Mouse (Mus musculus) CD8-positive naive resting alpha-beta T cell, adult 2 months (primary cell): Measurements from ENCODE around the gene Ciita.

Experiments used
- DNase-seq, 2 experiments: peaks; one replicate each; pipeline ENCODE4 v3.0.0; 2022; ENCODE audit warnings: low read depth in 2 of 2, low spot score in 2 of 2

Gene Ciita

DNA sequence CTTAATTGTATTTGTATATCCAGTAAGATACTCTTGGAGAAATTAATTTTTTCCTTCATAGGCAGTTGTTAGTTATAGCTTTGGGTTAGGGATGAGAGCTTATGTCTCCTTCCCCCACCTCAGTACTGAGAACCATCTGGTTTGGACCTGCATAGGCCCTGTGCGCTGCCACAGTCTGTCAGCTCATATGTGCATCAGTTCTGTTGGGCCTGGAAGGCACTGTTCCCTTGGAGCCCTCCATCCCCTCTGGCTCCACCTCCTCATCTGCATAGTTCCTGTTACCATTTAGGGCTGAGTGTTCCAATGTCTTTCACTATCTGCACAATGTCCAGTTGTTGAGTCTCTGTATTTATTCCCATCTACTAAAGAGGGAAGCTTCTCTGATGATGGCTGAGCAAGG lies 11.7 kb upstream of the Ciita start:
- no peak for DNase-seq

DNA sequence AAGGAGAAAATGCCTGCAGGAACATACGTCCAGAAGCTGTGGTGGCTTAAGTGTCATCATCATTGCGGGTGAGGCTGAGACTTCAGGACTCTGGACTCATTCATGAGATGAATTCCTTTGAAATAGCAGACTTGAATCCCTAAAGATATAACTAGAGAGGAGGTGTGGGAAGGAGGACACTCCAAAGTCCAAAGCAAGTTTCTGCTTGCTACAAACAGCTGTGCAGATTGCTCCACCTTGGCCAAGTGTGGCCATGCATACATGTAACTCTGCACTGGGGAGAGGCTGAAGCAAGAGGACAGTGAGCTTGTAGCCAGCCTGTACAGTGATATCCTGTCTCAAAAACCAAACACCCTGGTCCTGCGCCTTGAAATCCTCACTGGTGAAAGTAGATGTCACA lies 7.9 kb upstream of the Ciita start:
- no peak for DNase-seq

DNA sequence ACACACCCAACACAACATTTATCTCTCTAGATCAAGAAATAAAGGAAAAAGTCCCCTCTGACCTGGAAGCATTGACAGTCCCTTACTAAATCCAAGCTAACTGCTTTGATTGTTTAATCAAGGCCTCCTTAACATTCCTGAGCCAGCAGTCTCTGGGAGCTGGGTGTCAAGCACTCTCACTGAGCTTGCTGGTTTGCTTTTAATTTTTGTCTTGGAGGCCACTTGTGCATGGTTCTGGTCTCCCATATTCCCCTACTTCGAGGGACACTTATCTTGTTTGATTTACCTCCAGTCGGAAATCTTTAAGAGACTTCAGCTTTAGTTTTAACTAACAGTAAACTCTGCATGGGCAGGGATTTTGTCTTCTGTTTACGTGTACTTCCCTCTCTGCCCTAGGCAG lies 4.9 kb upstream of the Ciita start:
- DNase-seq, result no peak

DNA sequence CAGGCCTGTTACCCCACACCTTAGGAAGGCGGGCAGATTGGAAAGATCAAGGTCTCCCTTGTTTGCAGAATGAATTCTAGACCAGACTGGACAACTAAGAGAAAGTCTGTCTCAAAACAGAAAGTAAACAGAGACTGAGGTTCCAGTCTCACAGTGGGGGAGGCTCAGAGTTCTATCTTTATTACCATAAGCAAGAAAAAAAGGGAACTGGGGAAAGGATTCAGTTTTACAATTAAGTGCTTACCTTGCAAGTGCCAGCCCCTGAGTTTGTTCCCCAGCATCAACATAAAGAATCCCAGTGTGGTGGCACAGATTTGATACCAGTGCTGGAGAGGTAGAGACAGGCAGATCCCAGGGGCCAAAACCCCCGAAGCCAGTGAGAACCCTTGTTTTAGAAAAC lies 3.9 kb upstream of the Ciita start:
- no peak for DNase-seq

DNA sequence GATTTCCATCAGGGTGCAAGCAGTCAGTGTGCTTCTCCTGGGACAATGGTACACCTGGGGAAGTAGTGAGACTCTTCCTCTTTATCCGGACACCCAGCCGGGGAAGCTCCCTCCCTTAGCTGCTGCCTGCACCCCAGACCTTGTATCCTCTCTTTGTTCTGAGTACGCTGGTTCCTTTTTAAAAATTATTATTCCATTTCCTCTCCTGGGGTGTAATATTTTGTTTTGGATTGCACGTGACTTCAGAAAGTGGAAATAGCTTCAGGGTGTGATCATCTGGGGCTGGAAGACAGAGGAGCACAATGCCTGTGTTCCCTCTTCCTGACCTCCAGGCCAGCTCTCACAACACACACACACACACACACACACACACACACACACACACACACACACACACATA lies 2.5 kb downstream of the Ciita start:
- DNase-seq, result no peak

DNA sequence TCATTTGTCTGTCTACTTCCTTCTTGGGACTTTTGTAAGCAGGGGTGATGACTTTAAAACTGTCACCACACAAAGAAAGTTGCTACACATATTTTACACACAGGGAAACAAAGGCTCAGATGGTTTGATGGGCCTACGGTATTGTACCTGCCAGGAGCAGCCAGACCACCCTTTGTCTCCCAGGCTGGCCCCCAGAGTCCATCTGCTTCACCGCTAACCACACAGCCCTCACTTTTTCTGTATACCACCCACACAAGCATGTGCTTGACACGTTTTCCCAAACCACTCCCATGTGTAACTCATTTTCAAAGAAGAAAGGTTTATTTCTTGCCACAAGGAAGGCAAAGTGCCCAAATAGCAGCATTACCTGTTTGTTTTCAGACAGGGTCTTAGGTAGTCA lies 7.1 kb downstream of the Ciita start:
- DNase-seq, result no peak

DNA sequence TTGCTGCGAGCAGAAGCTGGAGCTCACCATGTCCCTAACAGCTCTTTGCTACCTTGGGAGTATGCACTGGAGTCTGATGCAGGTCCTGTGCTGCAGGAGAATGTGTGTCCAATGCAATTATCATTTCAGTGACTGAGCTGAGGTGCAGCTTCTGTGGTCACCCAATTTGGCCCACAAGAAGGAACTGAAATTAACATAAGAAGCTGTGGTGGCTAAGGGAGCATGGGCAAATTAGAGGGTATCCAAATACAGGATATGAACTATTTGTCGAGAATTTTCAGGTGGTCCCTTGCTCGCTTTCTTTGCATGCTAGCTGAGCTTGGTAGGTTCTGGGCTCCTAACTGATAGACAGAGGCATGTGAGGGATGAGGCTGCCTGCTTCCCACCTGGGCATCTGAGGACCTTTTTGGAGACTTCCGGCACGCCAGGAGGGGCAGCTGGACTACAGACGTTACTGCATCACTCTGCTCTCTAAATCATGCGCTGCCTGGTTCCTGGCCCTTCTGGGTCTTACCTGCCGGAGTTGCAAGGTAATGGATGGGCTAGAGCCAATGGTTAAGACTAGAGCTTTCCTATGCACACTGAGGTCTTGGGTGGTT lies 8.1 kb downstream of the Ciita start:
- no peak for DNase-seq

DNA sequence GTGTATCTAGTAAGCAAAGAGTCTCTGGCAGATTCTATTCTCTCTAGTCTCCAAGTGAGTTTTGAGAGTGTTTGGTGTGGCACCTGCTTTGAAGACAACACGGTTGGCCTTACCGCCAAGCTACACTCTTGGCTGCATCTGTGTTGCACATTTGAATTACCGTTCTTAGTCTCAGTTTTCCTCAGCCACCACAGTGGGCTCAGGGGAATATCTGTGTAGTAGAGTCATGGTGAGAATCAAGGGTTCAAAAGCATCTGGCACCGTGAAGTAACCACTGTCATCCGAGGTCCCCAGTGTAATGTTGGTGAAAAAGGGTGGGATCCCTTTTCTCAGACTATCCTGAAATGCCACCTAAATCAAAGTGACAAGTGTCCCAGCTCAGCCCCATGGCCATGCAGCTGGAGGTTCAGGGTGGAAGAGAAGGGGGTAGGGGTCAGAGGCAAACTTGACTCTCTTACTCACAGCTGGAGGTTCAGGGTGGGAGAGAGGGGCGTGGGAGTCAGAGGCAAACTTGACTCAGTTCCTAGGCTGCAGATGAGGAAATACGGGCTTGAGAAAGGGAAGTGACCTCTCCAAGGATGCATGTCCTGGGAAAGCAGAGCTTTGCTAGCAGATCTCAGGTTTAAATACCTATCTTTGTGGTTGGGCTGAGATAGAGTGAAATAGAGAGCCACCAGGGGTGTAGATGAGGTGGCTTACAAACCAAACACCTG lies 9.1 kb downstream of the Ciita start:
- DNase-seq, result no peak

DNA sequence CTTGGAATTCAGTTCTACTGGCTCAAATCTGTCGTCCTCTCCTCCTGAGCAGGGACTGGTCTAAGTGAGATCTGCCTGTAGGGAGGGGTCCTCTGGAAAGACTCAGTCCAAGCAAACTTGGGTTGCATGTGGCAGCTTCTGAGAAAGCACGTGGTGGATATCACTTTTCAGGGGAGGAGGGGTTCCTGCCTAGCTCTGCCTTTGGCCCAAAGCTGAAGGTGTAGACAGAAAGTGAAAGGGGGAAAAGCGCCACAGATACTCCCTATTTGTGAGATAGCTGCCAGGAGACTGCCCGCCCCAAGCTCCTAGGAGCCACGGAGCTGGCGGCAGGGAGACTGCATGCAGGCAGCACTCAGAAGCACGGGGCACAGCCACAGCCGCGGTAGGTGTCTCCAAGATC lies 9.6 kb downstream of the Ciita start:
- DNase-seq, result no peak

DNA sequence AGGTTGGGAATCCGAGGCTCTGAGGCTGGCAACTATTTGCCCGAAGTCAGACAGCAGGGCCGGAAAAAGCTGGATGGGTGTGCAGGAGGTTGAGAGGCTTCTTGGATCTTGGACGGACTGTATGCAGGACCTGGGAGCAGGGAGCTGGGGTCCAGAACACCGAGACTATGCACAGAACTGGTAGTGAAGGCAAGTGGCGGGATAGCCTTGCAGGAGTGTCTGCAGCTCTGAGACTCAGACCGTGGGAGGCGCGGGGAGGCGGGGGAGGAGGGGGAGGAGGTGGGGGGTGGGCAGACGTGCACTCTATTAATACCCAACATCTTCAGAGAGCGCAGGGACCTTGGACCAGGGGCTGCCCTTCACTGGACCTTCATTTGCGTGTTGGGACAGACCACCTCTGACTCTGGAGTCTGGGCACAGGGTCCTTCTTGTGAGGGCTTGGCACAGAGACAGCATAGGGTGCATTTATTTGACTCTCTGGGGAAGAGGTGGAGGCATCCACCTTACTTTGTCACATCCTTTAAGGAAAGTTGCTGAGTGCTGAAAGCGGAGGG lies 10.1 kb downstream of the Ciita start:
- no peak for DNase-seq

DNA sequence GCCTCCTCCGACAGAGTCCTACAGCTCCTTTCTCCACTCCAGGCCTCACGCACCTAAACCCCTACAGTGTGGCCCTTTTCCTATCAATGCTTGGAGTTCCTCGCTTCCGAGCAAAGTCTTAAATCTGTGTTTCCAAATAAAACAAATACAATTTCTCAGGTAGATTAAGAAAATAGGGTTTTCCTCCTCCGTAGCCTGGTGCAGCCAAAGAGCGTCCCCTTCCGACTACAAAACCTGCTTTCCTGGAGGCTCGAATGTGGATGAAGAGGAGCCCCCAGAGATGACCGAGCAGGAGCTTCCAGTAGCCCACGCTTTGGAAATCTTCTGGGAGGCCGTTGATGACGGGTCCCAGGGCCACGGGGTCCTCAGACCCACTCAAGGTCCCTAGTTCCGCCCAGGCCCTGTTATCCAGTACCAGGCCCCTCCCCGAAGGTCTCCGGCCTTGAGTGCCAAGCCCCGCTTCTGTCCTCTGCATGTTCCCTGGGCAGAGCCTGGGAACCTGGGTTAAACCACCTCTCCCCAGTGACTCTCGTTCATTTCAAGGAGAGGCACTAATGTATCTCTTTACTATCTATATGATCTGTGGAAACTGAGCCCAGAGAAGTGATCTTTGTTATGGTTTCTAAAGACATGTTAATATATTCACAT lies 10.8 kb downstream of the Ciita start:
- no peak for DNase-seq

DNA sequence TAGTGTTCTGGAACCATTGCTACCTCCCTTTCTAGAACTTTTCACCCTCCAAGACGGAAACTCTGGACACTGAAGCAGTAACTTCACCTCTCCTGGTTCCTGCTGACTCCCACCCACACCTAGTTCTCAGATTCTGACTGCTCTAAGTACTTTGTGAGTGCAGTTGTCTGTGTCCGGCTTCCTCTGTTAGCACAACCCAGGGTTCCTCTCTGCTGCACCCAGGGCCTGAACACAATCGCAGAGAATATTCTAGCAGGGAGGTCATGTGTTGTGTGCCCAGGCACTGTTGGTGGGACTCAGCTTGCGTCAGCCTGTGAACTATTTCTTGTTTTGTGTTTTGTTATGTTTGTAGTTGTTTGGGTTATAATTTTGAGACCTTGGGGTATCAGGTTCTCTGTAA lies 11.9 kb downstream of the Ciita start:
- no peak for DNase-seq

DNA sequence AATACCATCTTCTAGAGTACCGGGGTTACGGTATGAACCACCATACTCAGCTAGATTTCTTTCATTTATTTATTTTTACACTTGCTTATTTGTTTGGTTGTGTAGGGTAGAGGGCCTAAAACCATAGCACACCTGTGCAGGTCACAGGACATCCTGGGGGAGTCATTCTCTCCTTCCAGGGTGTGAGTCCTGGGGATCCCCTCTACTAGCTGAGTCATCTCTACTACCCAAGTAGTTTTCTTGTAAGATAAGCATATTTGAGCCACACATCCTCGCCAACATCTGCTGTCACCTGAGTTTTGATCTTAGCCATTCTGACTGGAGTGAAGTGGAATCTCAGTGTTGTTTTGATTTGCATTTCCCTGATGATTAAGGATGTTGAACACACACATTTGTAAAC lies 12.7 kb downstream of the Ciita start:
- no peak for DNase-seq

DNA sequence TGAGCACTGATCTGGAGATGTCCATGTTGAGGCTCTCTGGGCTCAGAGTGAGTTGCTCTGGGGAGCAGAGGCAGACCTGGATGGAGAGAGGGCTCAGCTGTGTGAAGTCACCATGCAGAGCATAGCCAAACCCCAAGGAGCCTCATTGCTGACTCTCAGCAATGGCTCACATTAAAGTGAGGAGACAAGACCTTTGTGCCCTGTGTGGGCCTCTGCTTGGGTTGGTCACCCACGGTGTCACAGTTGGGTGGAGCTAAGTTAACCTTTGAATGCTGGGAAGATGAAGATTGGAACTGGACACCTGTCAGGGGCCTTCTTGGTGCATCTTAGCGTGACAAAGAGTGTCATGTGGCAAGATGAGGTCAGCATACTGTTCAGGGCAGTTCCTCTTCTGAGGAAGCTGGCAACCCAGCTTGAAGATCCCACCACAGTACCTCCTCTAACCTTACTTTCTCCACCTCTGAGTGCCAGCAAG lies 16.0 kb downstream of the Ciita start:
- DNase-seq, result no peak

DNA sequence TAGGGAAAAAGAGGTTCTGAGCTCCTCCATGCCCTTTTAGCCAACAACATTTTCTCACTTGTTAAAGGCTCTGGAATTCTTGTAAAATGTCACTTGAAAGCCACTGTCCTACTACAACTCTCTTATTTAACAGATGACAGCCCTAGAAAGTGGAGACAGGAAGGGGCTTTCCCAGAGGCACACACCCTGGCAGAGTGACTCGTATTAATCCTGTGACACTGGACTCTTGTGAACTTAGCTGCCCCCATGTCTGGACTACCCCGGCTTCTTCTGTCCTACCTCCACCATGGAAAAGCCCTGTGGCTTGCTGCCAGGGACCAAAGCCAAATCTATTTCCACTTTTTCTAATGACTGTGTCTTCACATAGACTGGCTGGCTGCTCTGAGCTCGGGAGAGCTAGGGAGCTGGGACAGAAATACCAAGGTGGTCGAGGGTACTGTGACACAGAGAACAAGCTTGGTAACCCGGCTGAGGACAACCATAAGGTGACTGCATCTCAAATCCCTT lies 18.3 kb downstream of the Ciita start:
- no peak for DNase-seq

DNA sequence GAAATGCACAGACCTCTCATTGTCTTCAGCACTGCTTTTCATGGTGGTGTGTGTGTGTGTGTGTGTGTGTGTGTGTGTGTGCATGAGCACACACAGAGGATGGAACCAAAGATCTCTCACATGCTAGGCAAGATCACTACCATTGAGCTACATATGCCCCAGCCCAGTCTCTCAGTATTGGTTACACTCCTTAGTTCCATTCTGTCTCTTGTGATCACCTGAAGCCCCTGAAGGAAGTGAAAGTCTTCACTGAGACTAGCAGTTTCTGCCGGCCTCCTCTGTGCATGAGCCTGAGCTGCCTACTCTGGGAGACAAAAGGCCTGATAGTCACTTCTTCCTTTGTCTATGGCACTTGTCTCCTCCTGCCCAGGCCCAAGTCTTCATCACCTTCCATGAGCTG lies 19.3 kb downstream of the Ciita start:
- no peak for DNase-seq

DNA sequence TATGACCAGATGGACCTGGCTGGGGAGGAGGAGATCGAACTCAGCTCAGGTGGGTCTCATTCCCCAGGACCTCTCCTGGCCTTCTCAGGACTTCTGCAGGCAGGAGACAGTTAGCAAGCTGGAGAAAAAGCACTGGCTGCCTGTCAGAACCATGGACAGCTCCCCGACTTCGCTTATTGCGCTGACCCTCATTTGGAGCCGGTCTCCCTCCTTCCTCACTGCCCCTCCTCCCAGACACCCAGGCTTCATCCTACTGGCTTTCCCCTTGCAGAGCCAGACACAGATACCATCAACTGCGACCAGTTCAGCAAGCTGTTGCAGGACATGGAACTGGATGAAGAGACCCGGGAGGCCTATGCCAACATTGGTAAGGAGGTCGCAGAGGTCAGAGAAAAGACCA lies 22.0 kb downstream of the Ciita start:
- DNase-seq, result no peak

DNA sequence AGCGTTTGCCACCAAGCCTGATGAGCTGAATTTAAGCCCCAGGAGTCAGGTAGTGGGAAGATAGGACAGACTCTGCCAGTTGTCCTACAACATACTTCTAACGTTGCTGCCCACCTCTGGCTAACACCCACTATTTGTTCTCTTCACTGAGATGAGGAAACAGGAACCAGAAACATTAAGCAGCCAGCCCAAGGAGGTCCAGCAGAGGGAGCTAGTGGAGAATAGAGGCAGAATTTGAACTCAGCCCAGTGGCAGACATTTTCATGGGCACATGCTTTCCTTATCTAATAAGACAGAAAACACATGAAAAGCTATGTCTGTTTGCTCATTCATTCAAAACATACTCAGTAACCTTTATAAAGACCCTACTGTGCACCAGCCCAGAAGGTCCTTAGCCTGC lies 23.2 kb downstream of the Ciita start:
- no peak for DNase-seq

DNA sequence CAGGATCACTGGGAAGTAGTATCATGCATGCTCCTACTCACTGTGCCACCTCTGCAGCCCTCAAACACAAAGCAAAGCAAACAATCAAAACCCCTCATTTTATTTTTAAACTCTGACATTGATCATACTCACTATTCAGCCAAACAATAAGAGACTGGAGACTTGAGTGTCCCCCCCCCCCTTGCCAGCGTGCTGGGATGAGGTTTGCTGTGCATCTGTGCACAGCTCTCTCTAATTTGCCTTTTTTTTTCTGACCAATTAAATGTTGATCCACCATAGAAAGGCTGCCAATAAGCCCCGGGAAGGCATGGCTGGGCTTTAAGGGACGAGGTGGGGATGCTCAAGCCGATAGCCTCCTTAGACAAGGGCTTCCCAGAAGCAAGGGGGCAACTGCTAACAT lies 27.6 kb downstream of the Ciita start:
- DNase-seq, result no peak

DNA sequence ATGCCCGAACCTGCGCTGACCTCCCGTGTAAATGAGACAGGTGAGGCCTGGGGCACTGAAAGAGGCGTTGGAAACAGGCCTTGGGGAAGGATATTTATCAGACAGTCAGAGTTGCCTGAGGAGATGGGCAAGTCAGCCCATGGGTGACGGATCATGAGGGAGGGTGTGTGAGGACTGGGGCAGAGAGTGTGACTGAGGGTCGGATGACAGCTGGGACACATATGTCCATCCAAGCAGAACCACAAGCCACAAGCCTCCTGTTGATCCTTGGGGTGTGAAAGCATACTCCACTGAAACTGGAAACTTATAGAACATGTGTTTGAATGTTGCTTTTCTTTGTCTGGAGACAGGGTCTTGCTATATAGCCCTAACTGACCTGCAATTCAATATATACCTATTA lies 28.8 kb downstream of the Ciita start:
- DNase-seq, result no peak

DNA sequence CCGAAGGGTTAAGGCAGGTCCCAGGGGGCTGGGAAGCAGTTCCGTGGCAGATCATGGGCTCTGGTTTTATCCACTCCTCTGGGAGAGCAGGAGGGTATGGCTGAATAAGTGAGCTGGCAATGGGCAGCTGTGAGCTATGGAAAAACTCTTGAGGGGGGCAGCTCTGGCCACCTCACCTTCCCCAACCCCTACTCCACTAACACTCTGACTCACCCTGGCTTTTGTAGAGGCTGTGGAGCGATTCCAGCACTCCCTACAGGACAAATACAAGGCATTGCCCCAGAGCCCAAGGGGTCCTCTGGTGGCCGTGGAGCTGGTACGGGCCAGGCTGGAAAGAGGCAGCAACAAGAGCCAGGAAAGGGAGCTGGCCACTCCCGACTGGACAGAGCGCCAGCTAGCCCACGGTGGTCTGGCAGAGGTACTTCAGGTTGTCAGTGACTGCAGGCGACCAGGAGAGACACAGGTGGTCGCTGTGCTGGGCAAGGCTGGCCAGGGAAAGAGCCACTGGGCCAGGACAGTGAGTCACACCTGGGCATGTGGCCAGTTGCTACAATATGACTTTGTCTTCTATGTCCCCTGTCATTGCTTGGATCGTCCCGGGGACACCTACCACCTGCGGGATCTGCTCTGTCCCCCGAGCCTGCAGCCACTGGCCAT lies 30.7 kb downstream of the Ciita start:
- DNase-seq, result no peak

DNA sequence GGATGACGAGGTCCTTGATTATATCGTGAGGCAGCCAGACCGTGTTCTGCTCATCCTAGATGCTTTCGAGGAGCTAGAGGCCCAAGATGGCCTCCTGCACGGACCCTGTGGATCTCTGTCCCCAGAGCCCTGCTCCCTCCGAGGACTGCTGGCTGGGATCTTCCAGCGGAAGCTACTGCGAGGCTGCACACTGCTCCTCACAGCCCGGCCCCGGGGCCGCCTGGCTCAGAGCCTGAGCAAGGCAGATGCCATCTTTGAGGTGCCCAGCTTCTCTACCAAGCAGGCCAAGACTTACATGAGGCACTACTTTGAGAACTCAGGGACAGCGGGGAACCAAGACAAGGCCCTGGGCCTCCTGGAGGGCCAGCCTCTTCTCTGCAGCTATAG lies 31.3 kb downstream of the Ciita start:
- no peak for DNase-seq
